Mouse (Mus musculus) midbrain, postnatal 0 days (tissue): ENCODE measurements around the gene Olfr1366. TPM values are rescaled to one million over a fixed set of nuclear protein-coding genes. Genes with fewer than 3 reads are reported as not detected.
A peak's percentile ranks its signal among the peaks of the same experiment; 100 is the strongest.

Experiments used
- ATAC-seq: fragments of 200-750 bp; cut with Nextera tagmentation; 2 replicates; pipeline ENCODE4 v1.8.0; 2017; ENCODE audit warnings: moderate number of reproducible peaks, mild to moderate bottlenecking, moderate TSS enrichment, moderate library complexity; ENCODE audit not compliant: low FRiP score
- DNase-seq: peaks from one replicate; pipeline ENCODE4 v3.0.0-alpha.2; 2015; ENCODE audit warnings: low spot score
- H3K27ac ChIP-seq: fragments of 300-500 bp; sonication (generic); 2 replicates; pipeline ENCODE4 v1.5.1; 2014; ENCODE audit warnings: low read depth, mild to moderate bottlenecking, low read length, mixed read lengths
- H3K27me3 ChIP-seq: fragments of 300-500 bp; sonication (generic); 2 replicates; pipeline ENCODE4 v1.6.1; 2014; ENCODE audit warnings: low read length, control low read depth, mixed read lengths; ENCODE audit not compliant: insufficient read depth
- H3K36me3 ChIP-seq: fragments of 300-500 bp; sonication (generic); 2 replicates; pipeline ENCODE4 v1.6.1; 2014; ENCODE audit warnings: low read length, control low read depth, mixed read lengths; ENCODE audit not compliant: insufficient read depth
- H3K4me1 ChIP-seq: fragments of 300-500 bp; sonication (generic); 2 replicates; pipeline ENCODE4 v1.6.1; 2014; ENCODE audit warnings: mild to moderate bottlenecking, control low read depth, antibody characterized with exemption, low read length, mixed read lengths; ENCODE audit not compliant: insufficient read depth
- H3K4me2 ChIP-seq: fragments of 300-500 bp; sonication (generic); 2 replicates; pipeline ENCODE4 v1.6.1; 2014; ENCODE audit warnings: low read depth, mild to moderate bottlenecking, low read length, mixed read lengths; ENCODE audit not compliant: poor library complexity, severe bottlenecking
- H3K4me3 ChIP-seq: fragments of 300-500 bp; sonication (generic); 2 replicates; pipeline ENCODE4 v1.5.1; 2014; ENCODE audit warnings: low read depth, mild to moderate bottlenecking, low read length, moderate library complexity
- H3K9ac ChIP-seq: fragments of 300-500 bp; sonication (generic); replicated peaks from 2 replicates; pipeline ENCODE4 v1.6.1; 2014; ENCODE audit warnings: mild to moderate bottlenecking, low read length, moderate library complexity, mixed read lengths; ENCODE audit not compliant: poor library complexity, severe bottlenecking
- H3K9me3 ChIP-seq: fragments of 300-500 bp; sonication (generic); 2 replicates; pipeline ENCODE4 v1.6.1; 2016; ENCODE audit warnings: low read length, control low read depth
- CTCF ChIP-seq: IDR thresholded peaks from 2 replicates; pipeline ENCODE4 v1.5.1; 2016; ENCODE audit warnings: antibody characterized with exemption, mild to moderate bottlenecking
- WGBS: fragments of 180-500 bp; shearing (Covaris S2); extraction: QIAGEN DNeasy Blood & Tissue Kit; methylation state at CpG from one replicate; pipeline ENCODE4 v1.1.7; 2014; 5-methylcytosine and 5-hydroxymethylcytosine counted together
- polyA plus RNA-seq: library from polyadenylated mRNA; unstranded; fragments of >200 nt; fragmentation: Nextera tagmentation; extraction: Ambion mirVana; gene quantifications from 2 replicates; pipeline ENCODE4 v1.2.1, GENCODE M21; 2015
- total RNA-seq: library from RNA; depleted of rRNA; stranded (reverse); fragments of >200 nt; gene quantifications from 2 replicates; pipeline ENCODE4 v1.2.3, GENCODE M21; 2014; rRNA removed

Gene Olfr1366
- total RNA-seq (not detected in 2 replicates), polyA plus RNA-seq (0.05 and 0.12 TPM in 2 replicates)

- Histone ChIP-seq H3K36me3 (no peaks in the 10 kb centered on the region), H3K9ac (no peak within 1 kb of the TSS), H3K4me3 (no peak within 1 kb of the TSS), H3K4me2 (no peak within 1 kb of the TSS), H3K27ac (no peak within 1 kb of the TSS), H3K9me3 (no peaks in the 10 kb centered on the region), H3K4me1 (no peaks in the 10 kb centered on the region), H3K27me3 (no peaks in the 10 kb centered on the region)
- ATAC-seq (no peak), DNase-seq (no peak)
- TF ChIP-seq CTCF = no peak
- 63% methylated on average over 1 of the region's 1 CpGs for WGBS
Measured at GRCm38 (mm10) chr13:21542708-21543107, at the start of gene Olfr1366. Olfr1366 (minus strand) TSS chr13:21542808.

GRCm38 (mm10) chr13:21591618-21592017, 49.0 kb upstream of the Olfr1366 start:
- Histone ChIP-seq H3K36me3 (no peaks in the 10 kb centered on the region), H3K27me3 (no peaks in the 10 kb centered on the region), H3K27ac (no peak overlapping the region), H3K4me1 (no peaks in the 10 kb centered on the region), H3K4me3 (no peak overlapping the region), H3K9ac (no peak overlapping the region), H3K9me3 (no peaks in the 10 kb centered on the region), H3K4me2 (no peak overlapping the region)
- 0 out of 2 replicates have a peak, but pooled peaks have one; percentile 23 for ATAC-seq
- no peak for DNase-seq
- WGBS = 64% methylated on average over 2 of the region's 2 CpGs
- no peak for TF ChIP-seq CTCF

GRCm38 (mm10) chr13:21581659-21582058, 39.1 kb upstream of the Olfr1366 start, which contains the start of gene Olfr1364:
Olfr1364 (minus strand) TSS chr13:21581759.
- DNase-seq (no peak), ATAC-seq (no peak)
- Histone ChIP-seq H3K4me2 (no peak within 1 kb of the TSS), H3K36me3 (no peaks in the 10 kb centered on the region), H3K4me3 (no peak within 1 kb of the TSS), H3K27ac (no peak within 1 kb of the TSS), H3K27me3 (no peaks in the 10 kb centered on the region), H3K9ac (no peak within 1 kb of the TSS), H3K4me1 (no peaks in the 10 kb centered on the region), H3K9me3 (no peaks in the 10 kb centered on the region)
- no peak for TF ChIP-seq CTCF
- 88% methylated on average over 2 of the region's 2 CpGs for WGBS

- WGBS = 48% methylated on average over 1 of the region's 1 CpGs
- Histone ChIP-seq H3K4me2 (no peak within 1 kb of the TSS), H3K4me3 (no peak within 1 kb of the TSS), H3K36me3 (no peaks in the 10 kb centered on the region), H3K9ac (no peak within 1 kb of the TSS), H3K27ac (no peak within 1 kb of the TSS), H3K4me1 (no peaks in the 10 kb centered on the region), H3K9me3 (no peaks in the 10 kb centered on the region), H3K27me3 (no peaks in the 10 kb centered on the region)
- DNase-seq = no peak
- no peak for ATAC-seq
- TF ChIP-seq CTCF = no peak
Measured at GRCm38 (mm10) chr13:21559793-21560192, 17.2 kb upstream of the Olfr1366 start, which contains the start of gene Olfr1535. Olfr1535 (minus strand) TSS chr13:21559893.

- DNase-seq = no peak
Measured at GRCm38 (mm10) chr13:21550416-21551110, 8.0 kb upstream of the Olfr1366 start.

GRCm38 (mm10) chr13:21549487-21549886, 6.9 kb upstream of the Olfr1366 start:
- no peak for TF ChIP-seq CTCF
- no peaks in the 10 kb centered on the region for H3K4me1 ChIP-seq
- H3K9ac ChIP-seq = no peak overlapping the region
- no peaks in the 10 kb centered on the region for H3K36me3 ChIP-seq
- no peak overlapping the region for H3K27ac ChIP-seq
- WGBS = 92% methylated on average over 3 of the region's 3 CpGs
- H3K27me3 ChIP-seq = no peaks in the 10 kb centered on the region
- no peak overlapping the region for H3K4me2 ChIP-seq
- ATAC-seq = no peak
- H3K4me3 ChIP-seq = no peak overlapping the region
- no peak for DNase-seq
- H3K9me3 ChIP-seq = no peaks in the 10 kb centered on the region

More at GRCm38 (mm10) chr13:21550416-21551110, 8.0 kb upstream of the Olfr1366 start:
- Histone ChIP-seq H3K36me3 (no peaks in the 10 kb centered on the region), H3K27me3 (no peaks in the 10 kb centered on the region), H3K9me3 (no peaks in the 10 kb centered on the region), H3K27ac (no peak overlapping the region), H3K4me1 (no peaks in the 10 kb centered on the region), H3K4me2 (no peak overlapping the region), H3K4me3 (no peak overlapping the region), H3K9ac (no peak overlapping the region)
- ATAC-seq = no peak
- 58% methylated on average over 3 of the region's 3 CpGs for WGBS
- TF ChIP-seq CTCF = no peak
